Mouse (Mus musculus) frontal cortex, adult 2 months (tissue): ENCODE results near the gene Vil1. TPM values are rescaled to one million over a fixed set of nuclear protein-coding genes. Genes with fewer than 3 reads are reported as not detected.

Experiments
- DNase-seq, 2 experiments: peaks; one replicate each; pipeline ENCODE4 v3.0.0; 2022; ENCODE audit warnings: low spot score in 1 of 2; ENCODE audit errors: extremely low spot score in 1 of 2
- polyA plus RNA-seq: library from polyadenylated mRNA; depleted of rRNA; stranded (reverse); fragments of >200 nt; gene quantifications from 2 replicates; pipeline ENCODE4 v1.2.3, GENCODE M21; 2012; rRNA removed

Vil1 gene
- polyA plus RNA-seq, 1 experiment = 0.82 TPM

DNA sequence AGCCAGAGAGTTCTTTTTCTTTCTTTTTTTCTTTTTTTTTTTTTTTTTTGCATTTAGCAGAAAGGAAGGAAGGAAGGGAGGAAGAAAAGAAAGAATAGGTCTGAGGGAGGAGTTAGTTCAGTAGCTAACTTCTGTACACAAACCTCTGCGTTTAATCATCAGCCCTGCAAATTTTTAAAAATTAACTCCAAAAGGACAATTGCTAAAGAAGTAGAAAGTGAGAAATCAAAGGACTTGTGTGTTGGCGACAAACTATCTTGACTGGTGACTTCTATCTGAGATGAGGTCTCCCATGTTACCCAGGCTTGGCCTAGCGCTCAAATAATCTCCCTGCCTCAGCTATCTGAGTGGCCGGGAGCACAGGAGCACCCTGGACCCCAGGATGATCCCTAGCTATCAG lies 5.0 kb upstream of the Vil1 start:
- DNase-seq = no peak

DNA sequence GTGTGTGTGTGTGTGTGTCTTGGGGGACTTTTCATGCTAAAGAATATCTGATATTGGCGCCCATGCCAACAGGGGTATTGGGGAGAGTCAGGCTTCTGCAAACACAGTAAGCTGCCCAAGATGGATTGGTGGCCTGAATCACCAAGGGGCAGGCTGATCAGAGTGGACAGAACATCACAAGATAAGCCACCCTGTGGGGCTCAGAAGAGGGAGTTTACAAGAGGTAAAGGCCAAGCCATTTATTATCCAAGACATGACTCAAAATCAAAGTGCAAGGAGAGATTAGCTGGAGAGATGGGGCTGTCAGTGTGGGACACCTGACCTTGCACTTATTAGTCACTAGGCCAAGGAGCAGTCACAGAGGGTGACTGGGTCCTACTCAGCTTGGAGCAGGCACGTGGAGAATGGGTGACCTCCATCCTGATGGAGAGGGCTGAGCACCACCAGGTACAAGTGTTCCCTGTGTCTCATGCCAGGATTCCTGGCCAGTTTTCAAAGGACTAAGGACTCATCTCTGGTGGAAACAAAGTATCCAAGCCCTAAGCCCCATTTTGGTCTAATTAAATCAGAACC lies 2.7 kb downstream of the Vil1 start:
- DNase-seq = no peak

DNA sequence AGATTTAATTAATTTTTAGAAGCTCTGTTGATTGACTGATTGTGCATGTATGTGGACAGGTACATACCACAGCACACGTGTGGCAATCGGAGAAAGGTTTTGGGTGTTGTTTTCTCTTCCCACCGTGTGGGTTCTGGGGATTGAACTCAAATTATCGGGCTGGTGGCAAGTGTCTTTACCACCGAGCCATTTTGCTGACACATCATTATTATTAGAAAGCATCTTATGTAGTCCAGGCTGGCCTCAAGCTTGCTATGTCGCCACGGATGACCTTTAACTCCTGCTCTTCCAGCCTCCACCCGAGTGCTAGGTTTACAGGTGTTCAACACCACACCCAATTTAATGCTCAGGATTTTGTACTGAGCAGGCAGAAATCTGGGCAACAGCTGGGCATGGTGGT lies 3.5 kb downstream of the Vil1 start:
- DNase-seq = no peak

DNA sequence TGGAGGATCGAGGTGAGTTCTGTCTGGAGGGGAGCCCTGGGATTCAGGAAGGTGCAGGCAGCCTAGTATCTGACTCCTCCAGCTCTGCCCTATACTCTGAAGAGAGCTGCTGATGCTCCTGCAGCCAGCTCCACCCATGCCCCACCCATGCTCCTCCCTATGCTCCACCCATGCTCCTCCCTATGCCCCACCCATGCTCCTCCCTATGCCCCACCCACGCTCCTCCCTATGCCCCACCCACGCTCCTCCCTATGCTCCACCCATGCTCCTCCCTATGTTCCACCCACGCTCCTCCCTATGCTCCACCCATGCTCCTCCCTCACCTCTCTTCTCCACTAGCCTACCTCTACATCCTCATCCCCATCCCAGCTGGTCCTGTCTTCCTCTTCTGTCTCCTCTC lies 6.0 kb downstream of the Vil1 start:
- no peak for DNase-seq

GRCm38 (mm10) chr1:74418747-74419439 lies 9.7 kb downstream of the Vil1 start:
- no peak for DNase-seq

DNA sequence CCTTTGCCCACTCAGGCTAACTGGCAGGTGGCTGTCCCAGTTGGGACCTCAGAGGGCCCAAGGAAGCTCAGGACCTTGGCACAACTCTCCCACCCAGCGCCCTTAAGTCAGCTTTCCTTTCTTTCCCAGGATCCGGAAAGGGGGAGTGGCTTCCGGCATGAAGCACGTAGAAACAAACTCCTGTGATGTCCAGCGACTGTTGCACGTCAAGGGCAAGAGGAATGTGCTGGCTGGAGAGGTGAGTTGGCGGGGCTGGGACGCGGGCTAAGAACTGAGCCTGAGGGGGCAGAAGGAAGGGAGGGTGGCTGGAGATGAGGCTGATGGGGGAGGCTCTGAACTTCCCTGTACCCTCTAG lies 10.2 kb downstream of the Vil1 start:
- DNase-seq = no peak

GRCm38 (mm10) chr1:74423147-74423546 lies 14.0 kb downstream of the Vil1 start:
- no peak for DNase-seq

DNA sequence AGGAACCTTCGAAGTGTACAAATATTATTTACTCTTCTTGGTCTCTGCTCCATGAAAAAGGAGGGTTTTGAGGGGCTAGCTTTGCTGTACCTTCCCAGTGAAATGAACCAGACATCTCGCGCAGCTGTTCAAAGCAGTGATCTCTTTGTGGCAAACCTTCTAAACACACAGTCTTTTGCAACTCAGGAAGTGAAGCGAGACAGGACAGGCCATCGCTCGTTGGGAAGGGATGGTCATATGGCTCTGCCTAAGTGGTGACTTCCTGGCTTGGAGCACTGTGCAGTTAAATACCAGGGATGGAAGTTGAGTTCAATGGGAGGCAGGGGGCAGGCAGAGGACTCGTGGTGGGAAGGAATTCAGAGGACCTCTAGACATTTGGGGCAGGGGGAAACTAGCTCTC lies 16.7 kb downstream of the Vil1 start:
- DNase-seq = no peak

- DNase-seq = no peak
These were observed 24.0 kb downstream of the Vil1 start for GRCm38 (mm10) chr1:74433220-74433619.

DNA sequence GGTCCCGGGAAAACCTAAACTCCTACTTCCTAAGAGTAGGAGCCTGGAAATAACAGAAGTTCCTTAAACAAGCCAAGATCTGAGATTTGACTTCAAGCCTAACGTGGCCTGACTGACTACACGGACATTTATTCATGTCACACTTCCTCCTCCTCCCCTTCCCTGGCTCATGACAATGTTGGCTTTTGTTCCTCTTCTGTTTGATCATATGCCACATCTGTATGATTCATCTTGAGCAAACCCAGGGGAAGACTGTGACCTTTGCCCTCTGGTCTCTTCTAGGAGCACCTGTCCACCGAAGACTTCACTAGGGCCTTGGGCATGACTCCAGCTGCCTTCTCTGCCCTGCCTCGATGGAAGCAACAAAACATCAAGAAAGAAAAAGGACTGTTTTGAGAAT lies 25.4 kb downstream of the Vil1 start:
- no peak for DNase-seq

DNA sequence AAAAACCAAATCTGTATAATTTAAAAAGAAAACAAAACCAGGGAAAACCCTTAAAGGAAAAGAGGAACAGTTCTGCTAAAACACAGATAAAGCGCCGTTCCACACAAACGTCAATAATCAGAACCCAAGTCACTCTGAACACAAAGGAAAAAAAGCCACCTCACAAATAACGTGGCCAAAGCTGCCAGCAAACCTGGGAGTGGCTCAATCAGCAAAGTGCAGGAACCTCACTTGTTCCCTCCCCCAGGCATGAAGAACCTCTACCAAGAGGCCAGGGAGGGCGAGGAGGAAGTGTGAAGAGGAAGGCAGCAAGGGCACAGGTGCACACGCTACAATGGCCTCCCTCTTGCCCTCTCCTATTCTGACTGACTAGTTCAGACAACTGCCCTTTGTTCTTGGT lies 26.4 kb downstream of the Vil1 start:
- no peak for DNase-seq

DNA sequence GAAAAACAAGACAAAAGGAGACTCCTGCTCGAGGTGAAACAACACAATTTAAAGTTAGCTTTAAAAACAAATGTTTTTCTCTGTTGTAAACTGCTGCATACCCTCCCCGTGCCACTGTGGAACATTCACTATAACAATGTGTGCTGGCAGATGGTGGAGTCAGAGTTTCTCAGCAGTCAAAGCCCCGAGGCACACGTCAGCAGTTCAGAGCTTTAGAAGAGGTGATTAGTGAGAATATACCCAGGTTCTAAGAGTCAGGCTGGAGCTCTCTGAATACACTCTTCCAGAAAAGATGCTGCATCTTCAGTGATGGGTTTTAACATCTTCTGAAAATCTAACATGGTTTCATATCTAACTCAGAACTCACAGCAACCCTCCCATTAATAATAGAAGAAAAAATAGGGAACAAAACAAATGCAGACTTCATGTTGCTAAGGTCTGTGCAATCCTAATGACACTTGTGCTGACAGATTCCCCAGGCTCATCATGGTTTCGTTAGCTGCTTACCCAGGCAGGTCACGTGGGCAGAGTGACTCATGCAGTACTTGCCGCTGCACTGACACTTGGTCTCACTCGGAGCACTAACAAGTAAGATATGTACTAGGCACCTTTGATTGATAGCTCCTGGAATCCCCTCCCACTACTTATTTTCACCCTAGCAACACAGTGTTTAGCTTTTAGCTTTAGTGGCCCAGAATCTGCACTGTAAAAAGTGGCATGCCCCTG lies 28.7 kb downstream of the Vil1 start:
- DNase-seq = peak in 1 of 2 experiments; percentile 81

- DNase-seq = peak in 1 of 2 experiments; percentile 48
These were observed 30.1 kb downstream of the Vil1 start for GRCm38 (mm10) chr1:74439166-74439876.

GRCm38 (mm10) chr1:74444538-74444937 lies 35.4 kb downstream of the Vil1 start:
- DNase-seq = no peak

DNA sequence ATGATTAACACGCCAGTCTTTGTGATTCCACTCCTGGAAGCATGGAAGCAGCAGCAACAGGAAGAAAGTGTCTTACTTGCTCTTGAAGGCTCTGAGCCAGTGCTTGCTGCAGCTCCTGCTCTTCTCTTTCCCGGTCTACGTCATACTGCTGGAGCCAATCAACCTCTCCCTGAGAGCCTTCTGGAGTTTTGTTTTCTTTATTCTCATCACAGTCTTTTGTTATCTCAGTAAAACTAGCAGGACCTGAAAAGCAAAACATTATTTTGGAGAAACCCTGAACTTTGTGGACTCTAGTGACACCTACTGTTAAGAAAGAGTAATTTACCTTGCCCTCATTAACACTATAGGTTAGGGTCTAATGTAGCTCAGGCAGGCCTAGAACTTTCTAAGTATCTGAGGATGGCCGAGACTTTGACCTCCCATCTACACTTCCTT lies 43.5 kb downstream of the Vil1 start:
- peak; percentile 20 to 69 for DNase-seq

DNA sequence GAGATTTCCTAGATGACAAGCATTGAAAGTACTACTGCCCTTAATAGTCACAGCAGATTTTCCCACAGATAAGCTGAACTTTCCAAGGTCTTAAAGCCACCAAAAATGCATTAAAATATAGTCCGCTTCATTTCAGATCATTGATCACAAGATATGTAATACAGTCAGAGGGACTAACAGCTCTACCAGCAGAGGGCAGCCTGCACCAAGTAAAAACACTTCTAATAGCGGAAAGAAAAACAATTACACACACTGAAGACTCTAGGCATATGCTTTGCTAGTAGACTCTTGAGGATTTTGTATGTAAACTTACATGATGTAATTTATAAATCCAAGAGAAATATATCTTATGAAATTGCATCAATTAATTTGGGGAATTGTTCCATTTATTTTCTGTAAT lies 51.1 kb downstream of the Vil1 start:
- peak in 1 of 2 experiments; percentile 73 for DNase-seq

Other genes with a start within 250 kb of the Vil1 start
- gene Cxcr1, start 214.7 kb upstream of the Vil1 start, polyA plus RNA-seq = not detected in 2 replicates
- gene Arpc2, start 173.3 kb upstream of the Vil1 start, polyA plus RNA-seq = 213 and 235 TPM in 2 replicates
- gene Gpbar1, start 130.8 kb upstream of the Vil1 start, polyA plus RNA-seq = 0.14 TPM in 1 of 2 replicates, not detected in the other
- gene Aamp, start 124.6 kb upstream of the Vil1 start, polyA plus RNA-seq = 182 and 184 TPM in 2 replicates
- gene Pnkd, start 124.4 kb upstream of the Vil1 start, polyA plus RNA-seq = 110 and 135 TPM in 2 replicates
- gene Tmbim1, start 103.8 kb upstream of the Vil1 start, polyA plus RNA-seq = 25.7 and 33.6 TPM in 2 replicates
- gene Catip, start 47.3 kb upstream of the Vil1 start, polyA plus RNA-seq = 5.3 and 6.0 TPM in 2 replicates
- 5.5 and 9.1 TPM in 2 replicates for gene Slc11a1, start 34.2 kb upstream of the Vil1 start, polyA plus RNA-seq
- 27.4 and 27.7 TPM in 2 replicates for gene Ctdsp1, start 17.9 kb upstream of the Vil1 start, polyA plus RNA-seq
- 26.3 and 26.8 TPM in 2 replicates for gene Cnot9, start 96.7 kb downstream of the Vil1 start, polyA plus RNA-seq
- 15.8 and 19.2 TPM in 2 replicates for gene Plcd4, start 133.5 kb downstream of the Vil1 start, polyA plus RNA-seq
- 9.8 and 12.2 TPM in 2 replicates for gene Usp37, start 134.9 kb downstream of the Vil1 start, polyA plus RNA-seq
- 23.4 and 24.8 TPM in 2 replicates for gene Zfp142, start 178.9 kb downstream of the Vil1 start, polyA plus RNA-seq
- gene Bcs1l, start 178.9 kb downstream of the Vil1 start, polyA plus RNA-seq = 26.4 and 31.5 TPM in 2 replicates
- gene Rnf25, start 192.0 kb downstream of the Vil1 start, polyA plus RNA-seq = 127 and 138 TPM in 2 replicates
- gene Stk36, start 192.1 kb downstream of the Vil1 start, polyA plus RNA-seq = 5.5 and 6.2 TPM in 2 replicates